Mouse (Mus musculus): ENCODE measurements at regions not wholly inside any gene's neighbourhood (a gene's known extent, or its start where the extent isn't known, plus 50 kb on each side); places are given as distances from the start of the nearest gene placed in this dataset.
"Not testable (repeated sequence)": the region's sequence is repeated elsewhere in the genome, so short reads cannot be mapped to it uniquely, and the experiment has no call there.

GRCm38 (mm10) chr5:28771796-28772195 is 304.7 kb upstream of the Shh start:
- no peak for DNase-seq (ENCODE audit: extremely low spot score)

GRCm38 (mm10) chr5:28756171-28756948 is 289.3 kb upstream of the Shh start:
- DNase-seq (ENCODE audit: extremely low spot score) = no peak

- not testable (repeated sequence) for DNase-seq (ENCODE audit: extremely low spot score)
Measured at GRCm38 (mm10) chr5:28751821-28752220, 284.8 kb upstream of the Shh start.

- DNase-seq (ENCODE audit: extremely low spot score) = no peak
Measured at GRCm38 (mm10) chr5:28734768-28735167, 267.7 kb upstream of the Shh start.

GRCm38 (mm10) chr5:28722067-28722466 is 255.0 kb upstream of the Shh start:
- no peak for DNase-seq (ENCODE audit: extremely low spot score)

- DNase-seq (ENCODE audit: extremely low spot score) = no peak
Measured at GRCm38 (mm10) chr5:28714978-28715377, 247.9 kb upstream of the Shh start.

- DNase-seq (ENCODE audit: extremely low spot score) = no peak
Measured at GRCm38 (mm10) chr5:28710517-28710916, 243.5 kb upstream of the Shh start.

- no peak for DNase-seq (ENCODE audit: extremely low spot score)
Measured at GRCm38 (mm10) chr5:28709626-28710025, 242.6 kb upstream of the Shh start.

GRCm38 (mm10) chr5:28704359-28704758 is 237.3 kb upstream of the Shh start:
- DNase-seq (ENCODE audit: extremely low spot score) = no peak

- DNase-seq (ENCODE audit: extremely low spot score) = no peak
Measured at GRCm38 (mm10) chr5:28696966-28697365, 229.9 kb upstream of the Shh start.

GRCm38 (mm10) chr5:28690110-28690509 is 223.1 kb upstream of the Shh start:
- no peak for DNase-seq (ENCODE audit: extremely low spot score)

- no peak for DNase-seq (ENCODE audit: extremely low spot score)
Measured at GRCm38 (mm10) chr5:28689651-28690050, 222.6 kb upstream of the Shh start.

GRCm38 (mm10) chr5:28689136-28689535 is 222.1 kb upstream of the Shh start:
- DNase-seq (ENCODE audit: extremely low spot score) = no peak

GRCm38 (mm10) chr5:28682821-28683220 is 215.8 kb upstream of the Shh start:
- no peak for DNase-seq (ENCODE audit: extremely low spot score)

GRCm38 (mm10) chr5:28680311-28680710 is 213.3 kb upstream of the Shh start:
- DNase-seq (ENCODE audit: extremely low spot score) = no peak

- no peak for DNase-seq (ENCODE audit: extremely low spot score)
Measured at GRCm38 (mm10) chr5:28679761-28680160, 212.7 kb upstream of the Shh start.

GRCm38 (mm10) chr5:28630186-28630585 is 163.1 kb upstream of the Shh start:
- no peak for DNase-seq (ENCODE audit: extremely low spot score)

- DNase-seq (ENCODE audit: extremely low spot score) = no peak
Measured at GRCm38 (mm10) chr5:28611885-28612284, 144.8 kb upstream of the Shh start.

- DNase-seq (ENCODE audit: extremely low spot score) = no peak
Measured at GRCm38 (mm10) chr5:28596537-28597314, 129.7 kb upstream of the Shh start.

GRCm38 (mm10) chr5:28571347-28571998 is 104.4 kb upstream of the Shh start:
- DNase-seq (ENCODE audit: extremely low spot score) = no peak

- peak; percentile 15 for DNase-seq (ENCODE audit: extremely low spot score)
Measured at GRCm38 (mm10) chr5:28568417-28568816, 101.4 kb upstream of the Shh start.

GRCm38 (mm10) chr5:28567341-28567905 is 100.4 kb upstream of the Shh start:
- no peak for DNase-seq (ENCODE audit: extremely low spot score)
